Mouse (Mus musculus) liver (tissue): ENCODE measurements around the gene Sar1a.

Source experiments
- DNase-seq: peaks from one replicate; pipeline ENCODE4 v3.0.0-alpha.2; 2020; ENCODE audit warnings: mixed read lengths

The Sar1a gene

GRCm38 (mm10) chr10:61689405-61689804, 9.3 kb downstream of the Sar1a start:
- DNase-seq = no peak

DNA sequence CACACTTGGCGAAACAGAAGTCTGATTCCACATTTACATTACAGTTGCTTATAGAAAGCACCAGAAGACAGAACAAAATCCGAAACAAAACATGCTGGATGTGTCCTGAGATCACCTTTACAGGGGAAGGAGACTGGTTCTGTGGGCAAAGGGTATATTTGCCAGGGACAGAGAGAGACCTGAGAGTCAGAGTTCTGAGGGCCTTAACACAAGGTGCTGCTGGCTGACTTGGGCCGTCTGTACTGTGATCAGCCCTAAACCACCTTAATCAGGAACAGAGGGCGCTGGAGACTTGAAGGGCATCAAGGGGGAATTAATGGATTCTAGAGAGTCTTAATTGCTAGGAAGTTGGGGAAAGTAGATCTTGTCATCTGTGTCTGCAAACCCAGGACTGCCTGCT, 13.5 kb downstream of the Sar1a start:
- no peak for DNase-seq

GRCm38 (mm10) chr10:61694870-61695670, 15.0 kb downstream of the Sar1a start, which contains the start of gene Tysnd1:
Tysnd1 (plus strand) TSS chr10:61695514.
- peak; percentile 95 for DNase-seq

- peak; percentile 25 for DNase-seq
Measured at GRCm38 (mm10) chr10:61695703-61696559, 15.8 kb downstream of the Sar1a start.

DNA sequence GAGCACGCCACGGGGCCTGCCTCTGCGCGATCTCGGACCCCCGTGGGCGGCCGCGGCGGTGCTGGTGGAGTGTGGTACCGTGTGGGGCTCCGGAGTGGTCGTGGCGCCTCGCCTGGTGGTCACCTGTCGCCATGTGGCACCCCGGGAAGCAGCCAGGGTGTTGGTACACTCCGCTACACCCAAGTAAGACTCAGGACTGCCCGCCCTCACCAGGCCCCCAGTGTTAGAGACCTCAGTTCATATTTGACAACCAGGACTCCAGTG, 16.4 kb downstream of the Sar1a start:
- DNase-seq = no peak

- no peak for DNase-seq
Measured at GRCm38 (mm10) chr10:61697028-61697427, 16.9 kb downstream of the Sar1a start.

- DNase-seq = no peak
Measured at GRCm38 (mm10) chr10:61704663-61705062, 24.6 kb downstream of the Sar1a start.

- DNase-seq = no peak
Measured at GRCm38 (mm10) chr10:61706412-61707375, 26.6 kb downstream of the Sar1a start.

GRCm38 (mm10) chr10:61713601-61714000, 33.5 kb downstream of the Sar1a start:
- no peak for DNase-seq

DNA sequence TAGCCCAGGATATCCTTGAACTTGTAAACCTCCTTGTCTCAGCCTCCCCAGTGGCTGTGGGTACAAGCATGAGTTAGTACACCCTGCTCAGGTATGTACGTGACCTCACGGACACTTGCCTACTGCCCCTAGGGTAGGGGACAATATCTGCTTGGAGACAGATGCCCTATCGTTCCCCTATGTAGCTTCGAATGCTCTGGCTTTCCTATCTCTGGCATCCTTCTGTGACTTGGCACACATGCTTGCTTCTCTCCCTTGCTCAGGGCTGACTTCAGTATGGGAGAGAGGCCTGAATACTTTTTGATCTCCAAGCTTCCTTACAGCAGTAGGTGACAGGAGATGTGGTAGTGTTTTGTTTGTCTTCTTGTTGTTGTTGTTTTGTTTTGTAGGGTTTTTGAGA, 34.0 kb downstream of the Sar1a start:
- DNase-seq = no peak

DNA sequence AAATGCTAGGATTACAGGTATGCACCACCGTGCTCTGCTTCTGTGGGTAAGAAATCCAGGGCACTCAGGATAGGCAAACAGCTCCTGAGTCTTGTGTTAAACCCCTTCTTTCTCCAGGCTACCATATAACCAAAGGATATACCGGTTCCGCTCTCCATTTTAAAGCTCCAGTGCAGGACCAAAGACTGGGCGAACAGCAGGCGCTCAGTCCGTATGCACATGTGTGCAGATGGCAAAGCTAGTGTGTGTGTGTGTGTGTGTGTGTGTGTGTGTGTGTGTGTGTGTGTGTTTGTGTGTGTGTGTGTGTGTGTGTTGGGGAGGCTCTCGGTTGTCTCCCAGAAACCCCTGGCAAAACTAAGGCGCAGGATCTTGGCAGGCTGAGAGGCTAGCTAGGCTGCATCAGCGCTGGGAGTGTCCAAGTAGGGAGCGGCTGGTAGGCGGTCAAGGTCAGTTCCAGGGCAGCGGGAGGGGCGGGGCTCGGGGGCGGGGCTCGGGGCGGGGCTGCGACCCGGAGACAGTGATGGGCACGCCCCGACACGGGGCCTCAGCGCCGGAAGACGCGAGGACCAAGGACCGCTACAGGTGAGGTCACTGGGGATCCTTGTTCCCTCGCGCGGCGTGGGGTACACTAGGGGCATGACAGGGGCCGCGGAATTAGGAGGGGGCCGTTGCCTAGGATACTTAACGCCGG, 34.8 kb downstream of the Sar1a start, which contains the start of gene Aifm2:
Gene Aifm2 (plus strand): TSS at position 493 of the 691 bp plus-strand sequence.
- DNase-seq = peak; percentile 89

DNA sequence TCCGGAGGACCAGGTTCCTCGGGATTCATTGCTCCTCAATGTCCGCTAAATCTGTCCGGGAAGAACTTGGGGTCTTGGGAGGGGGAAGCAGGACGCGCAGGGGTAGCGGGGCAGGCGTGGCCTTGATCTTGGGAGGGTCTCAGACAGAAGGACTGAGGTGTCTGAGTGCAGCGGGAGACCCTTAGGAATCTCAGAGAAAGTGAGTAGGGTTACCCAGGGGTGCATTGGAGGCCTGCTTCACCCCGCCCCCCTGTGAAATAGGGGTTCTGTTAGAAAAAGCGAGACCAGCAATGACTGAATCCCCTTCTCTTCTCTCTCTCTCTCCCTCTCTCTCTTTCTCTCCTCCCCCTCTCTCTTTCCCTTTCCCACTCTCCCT, 35.4 kb downstream of the Sar1a start:
- no peak for DNase-seq

GRCm38 (mm10) chr10:61715996-61716864, 36.1 kb downstream of the Sar1a start:
- DNase-seq = no peak

- no peak for DNase-seq
Measured at GRCm38 (mm10) chr10:61717406-61718296, 37.6 kb downstream of the Sar1a start.

DNA sequence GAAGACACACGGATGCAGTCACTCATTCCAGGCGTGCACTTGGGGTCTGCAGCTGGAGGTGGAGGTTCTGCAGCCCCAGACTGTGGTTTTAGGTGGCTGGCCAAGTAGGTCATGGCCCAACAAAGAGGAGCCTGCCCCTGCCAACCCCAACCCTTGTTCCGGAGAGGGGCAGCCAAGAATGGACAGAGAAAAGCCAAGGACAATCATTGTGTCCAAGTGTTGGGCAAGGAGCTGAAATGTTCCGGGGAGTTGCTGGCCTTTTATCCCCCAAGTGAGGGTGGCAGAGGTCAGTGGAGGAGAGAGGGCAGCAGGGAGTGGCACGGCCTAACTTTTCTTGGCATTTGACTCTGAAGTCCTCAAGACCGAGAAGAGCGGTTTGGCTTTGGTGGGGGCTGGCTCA, 40.2 kb downstream of the Sar1a start:
- no peak for DNase-seq

DNA sequence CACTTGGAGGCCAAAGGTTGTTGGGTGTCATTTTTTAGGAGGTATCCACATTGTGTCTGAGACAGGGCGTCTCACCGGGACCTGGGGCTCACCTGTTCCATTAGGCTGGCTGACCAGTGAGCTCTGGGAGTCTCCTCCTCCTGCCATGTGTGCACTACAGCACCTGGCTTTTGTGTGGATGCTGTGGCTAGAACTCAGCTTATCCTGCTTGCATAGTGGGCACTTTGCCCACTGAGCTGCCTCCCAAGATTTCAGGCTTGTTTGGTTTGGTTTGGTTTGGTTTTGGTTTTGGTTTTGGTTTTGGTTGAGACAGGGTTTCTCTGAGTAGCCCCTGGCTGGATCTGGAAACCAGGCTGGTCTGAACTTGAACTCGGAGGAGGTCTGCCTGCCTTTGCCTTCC, 42.1 kb downstream of the Sar1a start:
- no peak for DNase-seq

GRCm38 (mm10) chr10:61723271-61723670, 43.2 kb downstream of the Sar1a start:
- DNase-seq = no peak

DNA sequence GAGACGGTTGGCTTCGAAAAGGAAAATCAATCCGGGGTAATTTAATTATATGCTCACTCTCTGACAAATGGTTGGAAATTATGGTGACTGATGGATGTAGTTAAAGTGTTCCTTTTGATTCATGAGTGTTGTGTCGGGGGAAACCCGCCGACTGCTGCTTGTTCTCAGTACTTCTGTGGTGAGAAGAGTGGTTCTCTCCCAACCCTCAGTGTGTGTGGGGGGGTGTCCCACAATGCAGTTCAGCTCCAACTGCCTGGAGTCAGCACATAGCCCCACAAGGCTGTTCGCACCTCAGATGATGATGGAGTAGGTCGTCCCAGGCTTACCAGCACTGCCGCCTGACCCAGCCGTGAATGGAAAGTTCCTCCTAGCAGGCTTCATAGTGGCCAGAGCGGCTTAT, 49.1 kb downstream of the Sar1a start:
- DNase-seq = no peak

DNA sequence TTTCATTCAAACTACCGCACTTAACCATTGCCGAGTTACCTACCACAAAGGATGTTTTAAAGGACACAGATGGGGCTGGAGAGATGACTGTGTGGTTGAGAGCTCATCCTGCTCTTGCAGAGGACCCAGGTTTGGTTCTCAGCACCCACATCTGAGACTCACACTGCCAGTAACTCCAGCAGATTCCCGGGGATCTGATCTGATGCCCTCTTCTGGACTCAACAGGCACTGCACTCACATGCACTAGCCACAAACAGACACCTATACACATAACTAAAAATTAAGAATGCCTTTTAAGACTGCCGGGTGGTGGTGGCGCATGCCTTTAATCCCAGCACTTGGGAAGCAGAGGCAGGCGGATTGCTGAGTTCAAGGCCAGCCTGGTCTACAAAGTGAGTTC, 50.1 kb downstream of the Sar1a start:
- no peak for DNase-seq

DNA sequence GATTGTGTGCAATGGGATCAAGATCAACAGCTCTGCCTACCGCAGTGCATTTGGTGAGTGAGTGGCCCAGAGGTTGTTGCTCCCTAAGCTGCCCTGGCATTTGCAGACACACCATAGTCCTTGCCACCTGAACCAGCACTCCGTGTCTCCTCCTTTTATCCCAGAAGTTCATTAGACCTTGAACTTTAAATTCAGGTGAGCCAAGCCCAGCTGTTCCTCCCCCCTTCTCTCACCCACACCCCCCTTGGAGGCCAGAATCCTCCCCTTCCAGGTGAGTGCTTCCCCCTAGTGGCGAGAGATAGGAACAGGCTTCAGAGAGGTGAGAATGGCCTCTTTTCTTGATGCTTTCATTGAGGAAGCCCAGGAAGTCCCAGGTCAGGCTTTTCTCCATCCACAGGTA, 54.3 kb downstream of the Sar1a start:
- no peak for DNase-seq
